Mouse (Mus musculus): Measurements from ENCODE around the gene Prrt1. TPM values are rescaled to one million over a fixed set of nuclear protein-coding genes. Genes with fewer than 3 reads are reported as not detected.

Prrt1 gene
- total and polyA plus RNA-seq, 2 experiments from 2014 or later, result 11.4 to 15.1 TPM

GRCm38 (mm10) chr17:34606186-34607039 is 22.9 kb upstream of the Prrt1 start:
- WGBS, result 17% methylated on average over 30 of the region's 32 CpGs
- TF ChIP-seq CTCF (IDR thresholded peaks at IDR 0.05; ENCODE audit: low read depth), result no peak
- H3K27me3 ChIP-seq (ENCODE audit: insufficient read depth, low read length), result no peaks in the 10 kb centered on the region
- H3K9me3 ChIP-seq (ENCODE audit: low read length), result no peaks in the 10 kb centered on the region
- peak overlapping the region; percentile 89 for H3K27ac ChIP-seq (ENCODE audit: low read depth, low read length)
- peaks cover 13% of the 10 kb centered on the region for H3K36me3 ChIP-seq (ENCODE audit: insufficient read depth)
- DNase-seq (no peak), ATAC-seq (no peak)
- H3K4me2 ChIP-seq (ENCODE audit: low read depth), result peak overlapping the region; percentile 97
- H3K4me1 ChIP-seq (ENCODE audit: insufficient read depth), result peaks cover 18% of the 10 kb centered on the region
- H3K4me3 ChIP-seq (ENCODE audit: low read depth, low read length), result peak overlapping the region; percentile 85
- H3K9ac ChIP-seq, result peak overlapping the region; percentile 91

- no peak for TF ChIP-seq CTCF (IDR thresholded peaks at IDR 0.05; ENCODE audit: low read depth)
- Histone ChIP-seq H3K4me2 (ENCODE audit: low read depth) (no peak overlapping the region), H3K4me3 (ENCODE audit: low read depth, low read length) (no peak overlapping the region), H3K27ac (ENCODE audit: low read depth, low read length) (no peak overlapping the region), H3K27me3 (ENCODE audit: insufficient read depth, low read length) (no peaks in the 10 kb centered on the region), H3K9me3 (ENCODE audit: low read length) (no peaks in the 10 kb centered on the region), H3K36me3 (ENCODE audit: insufficient read depth) (peaks cover 29% of the 10 kb centered on the region), H3K4me1 (ENCODE audit: insufficient read depth) (peaks cover 13% of the 10 kb centered on the region), H3K9ac (0 out of 2 replicates have a peak overlapping the region, but pooled peaks have one; percentile 18)
- WGBS, result 75% methylated on average over 7 of the region's 7 CpGs
- DNase-seq (no peak), ATAC-seq (no peak)
Observed at GRCm38 (mm10) chr17:34607997-34608396, 21.3 kb upstream of the Prrt1 start.

GRCm38 (mm10) chr17:34611050-34611449 is 18.3 kb upstream of the Prrt1 start:
- no peak for ATAC-seq
- no peak overlapping the region for H3K9ac ChIP-seq
- H3K4me2 ChIP-seq (ENCODE audit: low read depth), result no peak overlapping the region
- 91% methylated on average over 8 of the region's 8 CpGs for WGBS
- H3K9me3 ChIP-seq (ENCODE audit: low read length), result no peaks in the 10 kb centered on the region
- 0 out of 2 replicates have a peak, but pooled peaks cover 5% of the 10 kb centered on the region for H3K4me1 ChIP-seq (ENCODE audit: insufficient read depth)
- no peak for DNase-seq
- no peak overlapping the region for H3K4me3 ChIP-seq (ENCODE audit: low read depth, low read length)
- peaks cover 52% of the 10 kb centered on the region for H3K36me3 ChIP-seq (ENCODE audit: insufficient read depth)
- no peak for TF ChIP-seq CTCF (IDR thresholded peaks at IDR 0.05; ENCODE audit: low read depth)
- H3K27ac ChIP-seq (ENCODE audit: low read depth, low read length), result no peak overlapping the region
- no peaks in the 10 kb centered on the region for H3K27me3 ChIP-seq (ENCODE audit: insufficient read depth, low read length)

GRCm38 (mm10) chr17:34613054-34613645 is 16.2 kb upstream of the Prrt1 start:
- Histone ChIP-seq H3K27me3 (ENCODE audit: insufficient read depth, low read length) (no peaks in the 10 kb centered on the region), H3K4me1 (ENCODE audit: insufficient read depth) (no peaks in the 10 kb centered on the region), H3K4me3 (ENCODE audit: low read depth, low read length) (no peak overlapping the region), H3K4me2 (ENCODE audit: low read depth) (no peak overlapping the region), H3K36me3 (ENCODE audit: insufficient read depth) (peaks cover 60% of the 10 kb centered on the region), H3K9me3 (ENCODE audit: low read length) (no peaks in the 10 kb centered on the region), H3K27ac (ENCODE audit: low read depth, low read length) (no peak overlapping the region), H3K9ac (no peak overlapping the region)
- TF ChIP-seq CTCF (IDR thresholded peaks at IDR 0.05; ENCODE audit: low read depth), result no peak
- 90% methylated on average over 11 of the region's 11 CpGs for WGBS
- ATAC-seq, result no peak
- no peak for DNase-seq

GRCm38 (mm10) chr17:34613830-34614229 is 15.5 kb upstream of the Prrt1 start:
- WGBS, result 84% methylated on average over 10 of the region's 10 CpGs
- Histone ChIP-seq H3K9ac (no peak overlapping the region), H3K36me3 (ENCODE audit: insufficient read depth) (peaks cover 60% of the 10 kb centered on the region), H3K4me3 (ENCODE audit: low read depth, low read length) (no peak overlapping the region), H3K4me1 (ENCODE audit: insufficient read depth) (no peaks in the 10 kb centered on the region), H3K27ac (ENCODE audit: low read depth, low read length) (no peak overlapping the region), H3K27me3 (ENCODE audit: insufficient read depth, low read length) (no peaks in the 10 kb centered on the region), H3K9me3 (ENCODE audit: low read length) (no peaks in the 10 kb centered on the region), H3K4me2 (ENCODE audit: low read depth) (no peak overlapping the region)
- DNase-seq (no peak), ATAC-seq (no peak)
- no peak for TF ChIP-seq CTCF (IDR thresholded peaks at IDR 0.05; ENCODE audit: low read depth)

- Histone ChIP-seq H3K4me3 (ENCODE audit: low read depth, low read length) (no peak within 1 kb of the TSS), H3K27ac (ENCODE audit: low read depth, low read length) (no peak within 1 kb of the TSS), H3K9me3 (ENCODE audit: low read length) (no peaks in the 10 kb centered on the region), H3K9ac (no peak within 1 kb of the TSS), H3K27me3 (ENCODE audit: insufficient read depth, low read length) (no peaks in the 10 kb centered on the region), H3K36me3 (ENCODE audit: insufficient read depth) (peaks cover 58% of the 10 kb centered on the region), H3K4me2 (ENCODE audit: low read depth) (no peak within 1 kb of the TSS), H3K4me1 (ENCODE audit: insufficient read depth) (no peaks in the 10 kb centered on the region)
- WGBS, result 73% methylated on average over 6 of the region's 6 CpGs
- no peak for TF ChIP-seq CTCF (IDR thresholded peaks at IDR 0.05; ENCODE audit: low read depth)
- no peak for ATAC-seq
- no peak for DNase-seq
Observed at GRCm38 (mm10) chr17:34615871-34616270, 13.5 kb upstream of the Prrt1 start, which contains the start of gene Egfl8. Gene Egfl8 (minus strand): TSS chr17:34615971.

- peak; percentile 72 for TF ChIP-seq CTCF (IDR thresholded peaks at IDR 0.05; ENCODE audit: low read depth)
- 19% methylated on average over 6 of the region's 6 CpGs for WGBS
- peak; percentile 58 for DNase-seq
- Histone ChIP-seq H3K4me2 (ENCODE audit: low read depth) (no peak overlapping the region), H3K9ac (no peak overlapping the region), H3K27me3 (ENCODE audit: insufficient read depth, low read length) (no peaks in the 10 kb centered on the region), H3K4me1 (ENCODE audit: insufficient read depth) (no peaks in the 10 kb centered on the region), H3K36me3 (ENCODE audit: insufficient read depth) (peaks cover 45% of the 10 kb centered on the region), H3K4me3 (ENCODE audit: low read depth, low read length) (no peak overlapping the region), H3K9me3 (ENCODE audit: low read length) (no peaks in the 10 kb centered on the region), H3K27ac (ENCODE audit: low read depth, low read length) (no peak overlapping the region)
- ATAC-seq, result no peak
Observed at GRCm38 (mm10) chr17:34618999-34619398, 10.3 kb upstream of the Prrt1 start.

Measured in forebrain, postnatal 0 days (tissue).